Comparison of ENCODE assay signal across 11 mouse cellular contexts in the genomic region with DNA sequence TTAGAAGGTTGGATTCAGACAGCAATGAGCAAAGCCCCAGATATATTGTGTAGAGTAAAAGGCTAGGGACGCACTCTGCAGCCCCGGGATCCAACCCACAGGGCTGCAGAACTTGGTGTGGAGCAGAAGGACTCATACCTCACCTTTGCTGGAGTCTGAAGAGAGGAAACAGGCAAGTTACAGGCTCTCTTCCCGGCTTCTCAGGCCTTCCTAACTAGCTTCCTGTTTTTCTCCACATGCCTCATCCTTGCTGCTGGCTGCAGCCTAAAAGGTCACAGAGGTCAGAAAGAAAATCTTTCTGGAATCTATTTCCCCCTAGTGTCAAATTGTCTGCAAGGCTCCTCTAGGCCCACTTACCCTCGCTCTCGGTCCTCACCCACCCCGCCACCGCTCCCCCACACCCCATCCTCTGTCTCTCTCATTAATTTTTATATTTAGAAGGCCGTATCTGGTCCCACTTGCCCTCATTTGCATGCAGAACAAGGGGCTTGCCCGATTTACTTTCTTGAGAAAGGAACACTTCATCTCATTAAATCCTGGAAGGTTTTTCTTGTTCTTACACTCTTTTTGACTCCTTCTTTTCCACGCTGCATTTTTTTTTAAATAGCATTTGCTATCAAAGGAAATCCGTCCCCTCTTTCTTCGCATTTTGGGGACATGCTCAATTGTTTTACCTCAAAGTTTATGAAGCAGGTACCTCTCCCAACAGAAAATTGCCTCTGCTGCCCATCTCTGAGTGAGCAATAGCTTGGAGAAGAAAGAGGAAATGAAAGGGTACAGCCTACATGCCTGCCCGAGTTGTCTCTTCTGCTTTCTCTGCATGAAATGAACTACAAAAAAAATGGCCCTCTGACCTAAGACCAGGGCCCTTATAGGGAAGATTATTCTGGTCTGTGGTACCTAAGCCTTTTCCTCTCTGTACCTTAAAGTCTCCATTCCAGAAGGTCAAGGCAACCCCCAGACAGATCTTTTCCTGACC. TPM values are rescaled to one million over a fixed set of nuclear protein-coding genes. Genes with fewer than 3 reads are reported as not detected.
DNase-seq lines count a peak whose midpoint lies in the region; ATAC-seq lines count a peak whose summit lies in the region.
"Had no signal": no experiment of that assay in that cellular context is flagged by ENCODE, and none has a peak within 500 bp of the region (broad histone marks: within the 10 kb centered on the region; RNA-seq: fewer than 3 reads in every experiment).

No protein-coding gene starts in this region.

- no peak overlapping the region for H3K9ac ChIP-seq in lung, embryonic 15.5 days
- H3K9ac ChIP-seq in intestine, embryonic 15.5 days: no peak overlapping the region
- H3K9ac ChIP-seq in stomach, embryonic 16.5 days (ENCODE audit: low read length): no peak overlapping the region
- no peak overlapping the region for H3K9ac ChIP-seq in hindbrain, embryonic 14.5 days
- H3K9ac ChIP-seq: limb, embryonic 12.5 days; midbrain, embryonic 15.5 days had no signal

- peaks cover 5% of the 10 kb centered on the region; the same call in 1 of the 2 replicates for H3K36me3 ChIP-seq in heart, embryonic 10.5 days
- no peaks in the 10 kb centered on the region for H3K36me3 ChIP-seq in lung, embryonic 15.5 days
- H3K36me3 ChIP-seq in intestine, embryonic 15.5 days: peaks cover 3% of the 10 kb centered on the region; the same call in 1 of the 2 replicates
- no peaks in the 10 kb centered on the region for H3K36me3 ChIP-seq in stomach, embryonic 16.5 days (ENCODE audit: control insufficient read depth, insufficient read depth, low read length)
- peaks cover 31% of the 10 kb centered on the region for H3K36me3 ChIP-seq in hindbrain, embryonic 14.5 days (replicated peaks; ENCODE audit: control insufficient read depth, insufficient read depth)

- no peak overlapping the region for H3K4me3 ChIP-seq in heart, embryonic 10.5 days
- H3K4me3 ChIP-seq in lung, embryonic 15.5 days: no peak overlapping the region
- no peak overlapping the region for H3K4me3 ChIP-seq in intestine, embryonic 15.5 days (replicated peaks)
- no peak overlapping the region for H3K4me3 ChIP-seq in stomach, embryonic 16.5 days (replicated peaks; ENCODE audit: low read length)
- no peak overlapping the region for H3K4me3 ChIP-seq in hindbrain, embryonic 14.5 days (replicated peaks; ENCODE audit: low read length)
- H3K4me3 ChIP-seq: limb, embryonic 12.5 days; midbrain, embryonic 15.5 days had no signal

- ATAC-seq in lung, embryonic 15.5 days (ENCODE audit: borderline replicate concordance, extremely low read depth, low FRiP score, low TSS enrichment): no peak
- no peak for ATAC-seq in intestine, embryonic 15.5 days
- no peak for ATAC-seq in stomach, embryonic 16.5 days (ENCODE audit: insufficient read depth, low FRiP score)
- ATAC-seq in hindbrain, embryonic 14.5 days (ENCODE audit: low FRiP score): no peak
- ATAC-seq: midbrain, embryonic 15.5 days had no signal

- peaks cover 54% of the 10 kb centered on the region for H3K4me1 ChIP-seq in heart, embryonic 10.5 days
- H3K4me1 ChIP-seq in lung, embryonic 15.5 days: peaks cover 15% of the 10 kb centered on the region; the same call in 1 of the 2 replicates
- peaks cover 7% of the 10 kb centered on the region for H3K4me1 ChIP-seq in intestine, embryonic 15.5 days (replicated peaks)
- peaks cover 3% of the 10 kb centered on the region for H3K4me1 ChIP-seq in stomach, embryonic 16.5 days (ENCODE audit: control insufficient read depth, insufficient read depth, low read length)
- peaks cover 27% of the 10 kb centered on the region for H3K4me1 ChIP-seq in hindbrain, embryonic 14.5 days (replicated peaks; ENCODE audit: control insufficient read depth, insufficient read depth, low read length)

- no peak for DNase-seq in heart, embryonic 10.5 days (ENCODE audit: low spot score)
- no peak for DNase-seq in heart, adult 8-10 months (ENCODE audit: low spot score)
- no peak for DNase-seq in lung, postnatal 4 days
- DNase-seq in thymus, postnatal 4 days: no peak
- DNase-seq in hindbrain, embryonic 14.5 days (ENCODE audit: low spot score): no peak
- DNase-seq: gastrocnemius, postnatal 10 days had no signal

- H3K27ac ChIP-seq in heart, embryonic 10.5 days: peak overlapping the region; percentile 69
- peak overlapping the region; percentile 20; the same call in 1 of the 2 replicates for H3K27ac ChIP-seq in lung, embryonic 15.5 days
- 0 out of 2 replicates have a peak overlapping the region, but pooled peaks have one; percentile 13 for H3K27ac ChIP-seq in intestine, embryonic 15.5 days
- peak overlapping the region; percentile 14; the same call in 1 of the 2 replicates for H3K27ac ChIP-seq in stomach, embryonic 16.5 days (ENCODE audit: low read length)
- no peak overlapping the region for H3K27ac ChIP-seq in hindbrain, embryonic 14.5 days
- H3K27ac ChIP-seq: midbrain, embryonic 15.5 days had no signal

- WGBS in heart, embryonic 10.5 days: 63% methylated on average over 13 of the region's 13 CpGs
- 66% methylated on average over 13 of the region's 13 CpGs for WGBS in lung, embryonic 15.5 days
- WGBS in intestine, embryonic 15.5 days: 61% methylated on average over 13 of the region's 13 CpGs
- 77% methylated on average over 13 of the region's 13 CpGs for WGBS in stomach, embryonic 16.5 days
- 62% methylated on average over 13 of the region's 13 CpGs for WGBS in hindbrain, embryonic 14.5 days

- H3K9me3 ChIP-seq in heart, embryonic 10.5 days: no peaks in the 10 kb centered on the region
- H3K9me3 ChIP-seq in lung, embryonic 15.5 days: no peaks in the 10 kb centered on the region
- no peaks in the 10 kb centered on the region for H3K9me3 ChIP-seq in intestine, embryonic 15.5 days
- H3K9me3 ChIP-seq in stomach, embryonic 16.5 days (replicated peaks; ENCODE audit: control insufficient read depth, low read length): no peaks in the 10 kb centered on the region
- H3K9me3 ChIP-seq in hindbrain, embryonic 14.5 days (ENCODE audit: control insufficient read depth, low read length): no peaks in the 10 kb centered on the region
- H3K9me3 ChIP-seq: limb, embryonic 12.5 days; midbrain, embryonic 15.5 days had no signal

- H3K4me2 ChIP-seq in lung, embryonic 15.5 days: no peak overlapping the region
- no peak overlapping the region for H3K4me2 ChIP-seq in intestine, embryonic 15.5 days (replicated peaks)
- H3K4me2 ChIP-seq in stomach, embryonic 16.5 days (ENCODE audit: low read depth, low read length): no peak overlapping the region
- H3K4me2 ChIP-seq in hindbrain, embryonic 14.5 days (replicated peaks): no peak overlapping the region
- H3K4me2 ChIP-seq: limb, embryonic 12.5 days; midbrain, embryonic 15.5 days had no signal

- no peaks in the 10 kb centered on the region for H3K27me3 ChIP-seq in heart, embryonic 10.5 days (ENCODE audit: insufficient read depth, poor library complexity, severe bottlenecking)
- H3K27me3 ChIP-seq in lung, embryonic 15.5 days: no peaks in the 10 kb centered on the region
- H3K27me3 ChIP-seq in intestine, embryonic 15.5 days (replicated peaks): no peaks in the 10 kb centered on the region
- H3K27me3 ChIP-seq in stomach, embryonic 16.5 days (ENCODE audit: control insufficient read depth, insufficient read depth, low read length): no peaks in the 10 kb centered on the region
- no peaks in the 10 kb centered on the region for H3K27me3 ChIP-seq in hindbrain, embryonic 14.5 days (ENCODE audit: control insufficient read depth, insufficient read depth, low read length)
- H3K27me3 ChIP-seq: limb, embryonic 12.5 days had no signal

RNA-seq across cellular contexts. Expression of a gene that starts 17.9 kb away (rescaled TPM):
- 7.0 and 18.0 TPM in 2 replicates for polyA plus RNA-seq in heart, embryonic 10.5 days (2016; fragmentation: Nextera tagmentation; extraction: Ambion mirVana)
- total RNA-seq in heart, adult 8-10 months (2022): 10 to 100 TPM; 13.2 to 30.0 (median 26.7) TPM
- 11.5 and 12.4 TPM in 2 replicates for polyA plus RNA-seq in lung, embryonic 15.5 days (2015; fragmentation: Nextera tagmentation; extraction: Ambion mirVana)
- 28.3 and 31.1 TPM in 2 replicates for polyA plus RNA-seq in intestine, embryonic 15.5 days (2015; fragmentation: Nextera tagmentation; extraction: Ambion mirVana)
- 26.7 and 29.9 TPM in 2 replicates for polyA plus RNA-seq in stomach, embryonic 16.5 days (2015; fragmentation: Nextera tagmentation; extraction: Ambion mirVana)
- 34.1 and 34.5 TPM in 2 replicates for polyA plus RNA-seq in hindbrain, embryonic 14.5 days (2014; fragmentation: Nextera tagmentation; extraction: Ambion mirVana)
